Mouse (Mus musculus): ENCODE data around the gene Dclk1. TPM values are rescaled to one million over a fixed set of nuclear protein-coding genes. Genes with fewer than 3 reads are reported as not detected.

Gene Dclk1
- polyA plus RNA-seq, 1 experiment, result 1.1 TPM

DNA sequence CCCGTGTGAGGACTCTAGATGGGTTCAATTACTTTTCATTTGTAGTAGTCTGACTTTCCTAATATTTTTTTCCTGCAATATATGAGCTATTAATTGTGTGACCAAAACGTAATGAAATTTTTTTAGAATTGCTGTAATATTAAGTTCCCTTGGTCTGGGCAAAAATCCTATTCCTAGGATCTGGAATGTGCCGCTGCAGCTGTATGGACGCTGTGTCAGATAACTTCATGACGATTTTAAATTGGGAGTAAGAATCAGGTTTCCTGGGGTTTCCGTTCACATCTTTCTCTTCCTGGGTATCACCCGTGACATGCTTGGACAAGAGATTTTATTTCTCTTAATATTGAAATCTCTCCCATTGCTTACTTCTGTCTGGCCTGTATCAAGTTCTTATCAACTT, 253.1 kb downstream of the Dclk1 start:
- Histone ChIP-seq H3K27ac (ENCODE audit: insufficient read depth, low read depth, low read length) (no peak overlapping the region), H3K4me3 (ENCODE audit: insufficient read depth, low read depth, low read length) (no peak overlapping the region), H3K27me3 (replicated peaks; ENCODE audit: control insufficient read depth, insufficient read depth, low read length) (no peaks in the 10 kb centered on the region), H3K4me1 (ENCODE audit: control insufficient read depth, insufficient read depth, low read length) (no peaks in the 10 kb centered on the region), H3K36me3 (ENCODE audit: control insufficient read depth, insufficient read depth, low read length) (no peaks in the 10 kb centered on the region)
- TF ChIP-seq CTCF (conservative IDR thresholded peaks at IDR 0.05; ENCODE audit: insufficient read depth, insufficient read length, low read depth, low read length) (no peak), POLR2A (IDR thresholded peaks at IDR 0.05; ENCODE audit: low read depth, low read length) (no peak)
- no peak for DNase-seq
- whole genome bisulfite sequencing, result 69% methylated on average over 7 of the region's 7 CpGs

DNA sequence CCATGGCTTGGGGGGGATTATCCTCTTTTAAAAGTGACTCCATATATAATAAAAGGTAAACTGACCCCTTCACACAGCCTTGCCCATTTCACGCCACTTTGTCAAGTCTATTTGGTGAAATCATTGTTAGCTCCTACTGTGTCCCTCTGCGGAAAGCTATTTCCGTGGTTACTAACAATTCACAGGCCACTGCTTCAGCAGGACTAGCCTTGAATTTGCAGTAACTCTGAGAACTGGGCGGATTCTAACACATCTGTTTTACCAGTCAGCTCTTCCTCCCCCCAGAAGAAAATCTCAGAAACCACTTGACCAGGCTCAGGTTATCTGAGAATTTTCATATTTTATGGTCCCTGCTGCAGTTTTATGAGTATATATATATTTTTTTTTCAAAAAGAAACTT, 253.7 kb downstream of the Dclk1 start:
- H3K4me3 ChIP-seq (ENCODE audit: insufficient read depth, low read depth, low read length), result no peak overlapping the region
- TF ChIP-seq POLR2A (IDR thresholded peaks at IDR 0.05; ENCODE audit: low read depth, low read length), result no peak
- no peak for TF ChIP-seq CTCF (conservative IDR thresholded peaks at IDR 0.05; ENCODE audit: insufficient read depth, insufficient read length, low read depth, low read length)
- H3K27ac ChIP-seq (ENCODE audit: insufficient read depth, low read depth, low read length), result no peak overlapping the region
- WGBS, result 72% methylated on average over 4 of the region's 4 CpGs
- H3K4me1 ChIP-seq (ENCODE audit: control insufficient read depth, insufficient read depth, low read length), result no peaks in the 10 kb centered on the region
- DNase-seq, result no peak
- no peaks in the 10 kb centered on the region for H3K27me3 ChIP-seq (replicated peaks; ENCODE audit: control insufficient read depth, insufficient read depth, low read length)
- no peaks in the 10 kb centered on the region for H3K36me3 ChIP-seq (ENCODE audit: control insufficient read depth, insufficient read depth, low read length)

- no peak overlapping the region for H3K4me3 ChIP-seq (ENCODE audit: insufficient read depth, low read depth, low read length)
- no peak overlapping the region for H3K27ac ChIP-seq (ENCODE audit: insufficient read depth, low read depth, low read length)
- no peaks in the 10 kb centered on the region for H3K4me1 ChIP-seq (ENCODE audit: control insufficient read depth, insufficient read depth, low read length)
- TF ChIP-seq POLR2A (IDR thresholded peaks at IDR 0.05; ENCODE audit: low read depth, low read length) (no peak), CTCF (conservative IDR thresholded peaks at IDR 0.05; ENCODE audit: insufficient read depth, insufficient read length, low read depth, low read length) (no peak)
- 57% methylated on average over 9 of the region's 9 CpGs for WGBS
- H3K36me3 ChIP-seq (ENCODE audit: control insufficient read depth, insufficient read depth, low read length), result no peaks in the 10 kb centered on the region
- no peak for DNase-seq
- no peaks in the 10 kb centered on the region for H3K27me3 ChIP-seq (replicated peaks; ENCODE audit: control insufficient read depth, insufficient read depth, low read length)
Observed at GRCm38 (mm10) chr3:55496462-55496941, 254.3 kb downstream of the Dclk1 start.

DNA sequence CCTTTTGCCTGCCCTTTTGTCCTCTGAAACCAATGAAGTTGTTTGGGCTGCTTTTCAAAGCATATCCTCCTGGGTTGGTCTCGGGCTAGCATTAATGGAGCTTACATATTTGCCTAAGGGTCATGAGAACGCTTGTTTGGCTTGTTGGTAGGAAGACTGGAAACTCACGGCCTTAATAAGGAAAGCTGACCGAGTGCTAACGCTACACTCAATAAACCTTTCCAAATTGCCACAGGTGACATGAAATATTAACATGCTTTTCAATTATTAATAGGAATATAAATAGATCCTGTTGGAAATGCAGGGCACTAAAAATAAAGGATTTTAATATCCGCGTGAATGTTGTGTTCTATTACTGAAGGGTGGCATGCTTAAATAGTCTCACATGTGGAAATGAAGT, 257.1 kb downstream of the Dclk1 start:
- TF ChIP-seq POLR2A (IDR thresholded peaks at IDR 0.05; ENCODE audit: low read depth, low read length) (no peak), CTCF (conservative IDR thresholded peaks at IDR 0.05; ENCODE audit: insufficient read depth, insufficient read length, low read depth, low read length) (no peak)
- WGBS, result 46% methylated on average over 7 of the region's 7 CpGs
- Histone ChIP-seq H3K4me1 (ENCODE audit: control insufficient read depth, insufficient read depth, low read length) (no peaks in the 10 kb centered on the region), H3K27me3 (replicated peaks; ENCODE audit: control insufficient read depth, insufficient read depth, low read length) (no peaks in the 10 kb centered on the region), H3K27ac (ENCODE audit: insufficient read depth, low read depth, low read length) (no peak overlapping the region), H3K36me3 (ENCODE audit: control insufficient read depth, insufficient read depth, low read length) (no peaks in the 10 kb centered on the region), H3K4me3 (ENCODE audit: insufficient read depth, low read depth, low read length) (no peak overlapping the region)
- DNase-seq, result peak; percentile 19

- DNase-seq, result no peak
- H3K27ac ChIP-seq (ENCODE audit: insufficient read depth, low read depth, low read length), result no peak overlapping the region
- H3K27me3 ChIP-seq (replicated peaks; ENCODE audit: control insufficient read depth, insufficient read depth, low read length), result no peaks in the 10 kb centered on the region
- no peak overlapping the region for H3K4me3 ChIP-seq (ENCODE audit: insufficient read depth, low read depth, low read length)
- no peaks in the 10 kb centered on the region for H3K4me1 ChIP-seq (ENCODE audit: control insufficient read depth, insufficient read depth, low read length)
- H3K36me3 ChIP-seq (ENCODE audit: control insufficient read depth, insufficient read depth, low read length), result no peaks in the 10 kb centered on the region
- TF ChIP-seq CTCF (conservative IDR thresholded peaks at IDR 0.05; ENCODE audit: insufficient read depth, insufficient read length, low read depth, low read length), result no peak
- 75% methylated on average over 7 of the region's 7 CpGs for WGBS
Observed at GRCm38 (mm10) chr3:55510198-55510597, 268.0 kb downstream of the Dclk1 start.

DNA sequence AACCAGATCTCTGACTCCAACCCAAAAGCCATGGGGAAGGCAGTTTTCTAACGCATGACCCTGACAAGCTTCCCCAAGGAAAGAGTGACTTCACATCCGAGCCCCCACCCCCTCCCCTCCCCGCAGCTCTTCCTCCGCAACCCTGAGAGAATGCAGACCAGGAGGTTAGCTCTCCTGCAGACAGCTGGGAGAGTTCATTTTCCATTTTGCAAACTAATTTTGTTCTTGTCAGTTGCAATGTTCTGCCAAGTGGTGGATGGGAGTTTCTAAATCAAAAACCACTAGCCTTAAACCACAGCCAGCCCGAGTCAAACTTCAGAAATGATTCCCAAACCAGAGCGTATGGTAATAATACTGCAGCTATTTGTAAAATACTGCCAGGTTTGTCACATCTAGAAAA, 269.5 kb downstream of the Dclk1 start:
- no peak overlapping the region for H3K4me3 ChIP-seq (ENCODE audit: insufficient read depth, low read depth, low read length)
- peak; percentile 12 for DNase-seq
- H3K4me1 ChIP-seq (ENCODE audit: control insufficient read depth, insufficient read depth, low read length), result no peaks in the 10 kb centered on the region
- H3K36me3 ChIP-seq (ENCODE audit: control insufficient read depth, insufficient read depth, low read length), result no peaks in the 10 kb centered on the region
- H3K27ac ChIP-seq (ENCODE audit: insufficient read depth, low read depth, low read length), result no peak overlapping the region
- no peak for TF ChIP-seq CTCF (conservative IDR thresholded peaks at IDR 0.05; ENCODE audit: insufficient read depth, insufficient read length, low read depth, low read length)
- TF ChIP-seq POLR2A (IDR thresholded peaks at IDR 0.05; ENCODE audit: low read depth, low read length), result no peak
- 62% methylated on average over 6 of the region's 6 CpGs for WGBS
- no peaks in the 10 kb centered on the region; the same call in 1 of the 2 replicates for H3K27me3 ChIP-seq (replicated peaks; ENCODE audit: control insufficient read depth, insufficient read depth, low read length)

GRCm38 (mm10) chr3:55515966-55516365, 273.8 kb downstream of the Dclk1 start:
- H3K4me1 ChIP-seq (ENCODE audit: control insufficient read depth, insufficient read depth, low read length), result no peaks in the 10 kb centered on the region
- H3K4me3 ChIP-seq (ENCODE audit: insufficient read depth, low read depth, low read length), result no peak overlapping the region
- WGBS, result 43% methylated on average over 5 of the region's 5 CpGs
- H3K27me3 ChIP-seq (replicated peaks; ENCODE audit: control insufficient read depth, insufficient read depth, low read length), result no peaks in the 10 kb centered on the region; the same call in 1 of the 2 replicates
- no peak overlapping the region for H3K27ac ChIP-seq (ENCODE audit: insufficient read depth, low read depth, low read length)
- TF ChIP-seq CTCF (conservative IDR thresholded peaks at IDR 0.05; ENCODE audit: insufficient read depth, insufficient read length, low read depth, low read length) (no peak), POLR2A (IDR thresholded peaks at IDR 0.05; ENCODE audit: low read depth, low read length) (no peak)
- DNase-seq, result peak; percentile 19
- H3K36me3 ChIP-seq (ENCODE audit: control insufficient read depth, insufficient read depth, low read length), result no peaks in the 10 kb centered on the region

Measured in kidney, adult 2 months (tissue).